Mouse (Mus musculus) bone marrow, adult 2 months (tissue): ENCODE data around the gene Aco2. TPM values are rescaled to one million over a fixed set of nuclear protein-coding genes. Genes with fewer than 3 reads are reported as not detected.

ENCODE experiments used
- H3K27ac ChIP-seq: fragments of 200-500 bp; 2 replicates; pipeline ENCODE4 v1.5.1; 2012; ENCODE audit warnings: low read depth, mild to moderate bottlenecking, control low read depth, inconsistent platforms, low read length; ENCODE audit not compliant: control insufficient read depth, poor library complexity, insufficient read depth
- H3K4me1 ChIP-seq: fragments of 200-500 bp; 2 replicates; pipeline ENCODE4 v1.6.1; 2011; ENCODE audit warnings: low read length; ENCODE audit not compliant: control insufficient read depth, insufficient read depth
- H3K4me3 ChIP-seq: fragments of 200-500 bp; replicated peaks from 2 replicates; pipeline ENCODE3; 2011; ENCODE audit warnings: mild to moderate bottlenecking, low read depth, low read length, control low read depth; ENCODE audit not compliant: control insufficient read depth
- CTCF ChIP-seq: fragments of 200-500 bp; IDR thresholded peaks from 2 replicates; pipeline ENCODE4 v1.5.1; 2011; ENCODE audit warnings: low read length, control low read depth; ENCODE audit not compliant: control insufficient read depth, insufficient read depth
- POLR2A ChIP-seq: fragments of 200-500 bp; IDR thresholded peaks from 2 replicates; pipeline ENCODE4 v1.6.1; 2011; ENCODE audit warnings: low read depth, mild to moderate bottlenecking, control low read depth, low read length, borderline replicate concordance; ENCODE audit not compliant: control insufficient read depth
- WGBS: fragments of 180-500 bp; shearing (Covaris S2); methylation state at CpG from one replicate; pipeline ENCODE4 v1.1.7; 2018; 5-methylcytosine and 5-hydroxymethylcytosine counted together
- polyA plus RNA-seq: library from polyadenylated mRNA; stranded (reverse); fragments of >200 nt; gene quantifications from 2 replicates; pipeline ENCODE4 v1.2.4, GENCODE M21; 2011; ENCODE audit warnings: low replicate concordance; ENCODE audit not compliant: missing spikeins, insufficient read depth, insufficient read length

The Aco2 gene
- polyA plus RNA-seq, 1 experiment, result 71.1 TPM

DNA sequence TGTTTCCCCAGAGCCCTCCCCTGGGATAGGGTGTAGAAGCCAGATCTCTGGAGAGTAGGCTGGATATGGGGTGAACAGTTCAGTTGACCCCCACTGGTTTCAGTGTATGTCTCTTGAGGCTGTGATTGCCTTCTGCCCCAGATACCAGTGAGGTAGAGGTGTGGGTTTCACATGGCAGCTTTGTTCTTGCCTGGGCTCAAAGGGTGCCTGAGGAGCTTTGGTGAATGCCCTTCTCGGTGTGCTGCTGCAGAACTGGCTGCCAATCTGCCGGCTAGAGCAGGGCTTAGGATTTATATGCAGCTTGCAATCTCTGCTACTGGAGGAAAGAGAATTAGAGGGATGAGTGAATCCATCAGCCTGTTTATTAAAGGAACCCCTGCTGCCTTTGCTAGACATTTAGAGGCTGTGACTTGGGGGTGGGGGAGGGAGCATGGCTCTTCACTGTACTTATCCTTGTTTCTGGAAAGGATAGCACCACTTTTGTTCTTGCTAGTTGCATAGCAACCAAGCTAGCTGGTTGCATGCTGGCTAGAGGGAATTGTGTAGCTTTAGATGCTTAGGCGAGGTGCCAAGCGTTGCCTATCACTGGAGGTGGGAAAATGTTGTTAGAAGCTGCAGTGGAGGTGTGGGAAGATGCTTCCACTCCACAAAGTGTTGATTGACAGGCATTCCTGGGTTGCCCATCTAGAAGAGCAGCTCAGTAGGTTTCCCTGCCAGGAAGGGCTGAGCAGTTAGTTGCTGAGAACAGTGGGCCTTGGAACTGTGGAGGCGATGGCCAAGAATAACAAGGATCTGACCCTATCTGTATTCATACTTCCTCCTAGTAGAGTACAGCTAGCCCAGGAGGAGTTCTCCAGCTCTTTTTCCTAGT, 7.7 kb downstream of the Aco2 start:
- H3K4me1 ChIP-seq, result peaks cover 3% of the 10 kb centered on the region
- no peak overlapping the region for H3K4me3 ChIP-seq
- no peak overlapping the region for H3K27ac ChIP-seq
- TF ChIP-seq CTCF (no peak), POLR2A (no peak)
- 85% methylated on average over 5 of the region's 5 CpGs for WGBS

DNA sequence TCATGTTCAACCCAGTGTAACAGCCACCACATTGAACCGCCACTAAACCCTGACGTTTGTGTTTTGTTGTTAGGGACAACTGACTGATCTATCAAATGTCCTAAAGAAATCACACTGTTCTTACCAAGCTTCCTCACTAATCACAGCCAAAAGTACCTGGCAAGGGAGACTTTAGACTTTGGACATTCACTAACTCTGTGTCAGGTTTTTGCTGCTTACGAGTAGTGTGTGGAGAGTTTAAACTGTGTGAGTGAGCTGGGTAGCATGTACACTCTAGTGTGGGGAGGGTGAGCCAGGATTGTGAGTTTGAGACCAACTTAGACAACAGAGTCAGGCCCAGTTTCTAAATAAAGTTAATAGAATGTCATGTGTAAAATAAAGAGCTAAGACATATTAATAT, 10.2 kb downstream of the Aco2 start:
- no peak overlapping the region for H3K27ac ChIP-seq

DNA sequence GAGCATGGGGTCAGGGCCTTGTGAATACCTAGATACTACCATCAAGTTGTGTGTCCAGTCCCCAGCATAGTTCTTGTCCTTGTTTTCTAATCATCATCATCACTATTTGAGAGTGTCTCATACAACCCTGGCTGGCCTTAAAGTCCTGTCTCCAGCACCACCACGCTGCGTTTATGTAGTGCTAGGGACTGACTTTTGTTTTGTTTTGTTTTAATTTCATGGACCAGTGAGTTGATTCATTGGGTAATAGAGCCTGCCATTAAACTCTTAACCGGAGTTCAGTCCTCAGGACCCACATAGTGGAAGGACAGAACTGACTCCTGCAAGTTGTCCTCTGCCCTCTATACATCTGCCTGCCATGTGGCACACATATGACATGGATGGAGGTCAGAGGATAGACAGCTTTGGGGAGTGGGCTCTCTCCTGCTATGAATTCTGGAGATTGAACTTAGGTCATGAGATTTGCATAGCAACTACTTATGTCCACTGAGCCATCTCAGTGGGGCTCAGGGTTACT, 13.4 kb downstream of the Aco2 start:
- WGBS, result 88% methylated on average over 3 of the region's 3 CpGs
- TF ChIP-seq CTCF (no peak), POLR2A (no peak)
- no peak overlapping the region for H3K4me3 ChIP-seq
- no peak overlapping the region for H3K27ac ChIP-seq
- H3K4me1 ChIP-seq, result peaks cover 3% of the 10 kb centered on the region

More for the DNA sequence above, 10.2 kb downstream of the Aco2 start:
- Histone ChIP-seq H3K4me1 (peaks cover 3% of the 10 kb centered on the region), H3K4me3 (no peak overlapping the region)
- TF ChIP-seq CTCF, result no peak
- no peak for TF ChIP-seq POLR2A
- WGBS, result 92% methylated on average over 3 of the region's 3 CpGs

DNA sequence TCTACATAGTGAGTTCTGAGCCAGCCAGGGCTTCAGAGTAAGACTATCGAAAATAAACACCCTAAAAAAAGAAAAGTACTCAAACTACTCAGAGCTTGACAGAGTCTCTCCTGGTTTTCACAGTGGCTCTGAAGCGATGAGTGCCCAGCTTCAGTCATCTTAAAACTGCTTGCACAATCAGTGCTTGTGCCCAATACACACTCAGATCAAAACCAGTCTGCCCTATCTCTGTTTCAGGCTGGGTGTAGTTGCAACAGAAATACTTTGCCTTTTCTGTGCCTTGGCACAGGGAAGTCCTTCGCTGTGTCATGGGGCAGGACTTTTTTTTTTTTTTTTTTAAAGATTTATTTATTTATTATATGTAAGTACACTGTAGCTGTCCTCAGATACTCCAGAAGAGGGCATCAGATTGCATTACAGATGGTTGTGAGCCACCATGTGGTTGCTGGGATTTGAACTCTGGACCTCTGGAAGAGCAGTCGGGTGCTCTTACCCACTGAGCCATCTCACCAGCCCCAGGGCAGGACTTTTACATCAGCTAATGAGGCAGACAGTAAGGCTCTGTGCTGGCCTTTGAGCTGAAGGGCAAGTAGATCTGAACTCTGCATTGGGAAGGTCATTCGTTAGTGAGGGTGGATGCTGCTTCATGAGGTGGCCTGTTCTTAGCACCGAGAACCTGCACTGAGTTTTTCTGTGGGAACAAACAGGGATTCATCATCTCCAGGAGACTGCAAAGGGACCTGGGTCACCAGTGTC, 14.9 kb downstream of the Aco2 start:
- 83% methylated on average over 6 of the region's 6 CpGs for WGBS
- TF ChIP-seq CTCF (no peak), POLR2A (no peak)
- Histone ChIP-seq H3K4me3 (no peak overlapping the region), H3K4me1 (peaks cover 3% of the 10 kb centered on the region), H3K27ac (no peak overlapping the region)

GRCm38 (mm10) chr15:81889175-81889574, 17.1 kb downstream of the Aco2 start:
- Histone ChIP-seq H3K4me3 (no peak overlapping the region), H3K4me1 (no peaks in the 10 kb centered on the region), H3K27ac (no peak overlapping the region)
- 88% methylated on average over 7 of the region's 7 CpGs for WGBS
- TF ChIP-seq CTCF, result no peak
- no peak for TF ChIP-seq POLR2A

- TF ChIP-seq CTCF (no peak), POLR2A (no peak)
- Histone ChIP-seq H3K27ac (no peak overlapping the region), H3K4me3 (no peak overlapping the region), H3K4me1 (no peaks in the 10 kb centered on the region)
- WGBS, result 80% methylated on average over 7 of the region's 7 CpGs
These were observed 19.2 kb downstream of the Aco2 start for GRCm38 (mm10) chr15:81891140-81891802.

- no peak for TF ChIP-seq POLR2A
- no peak for TF ChIP-seq CTCF
- Histone ChIP-seq H3K27ac (no peak overlapping the region), H3K4me3 (no peak overlapping the region), H3K4me1 (no peaks in the 10 kb centered on the region)
- 77% methylated on average over 8 of the region's 8 CpGs for WGBS
These were observed 19.9 kb downstream of the Aco2 start for GRCm38 (mm10) chr15:81891822-81892580.
